Mouse (Mus musculus) heart, adult 2 months (tissue): Measurements from ENCODE around the gene Cgas. TPM values are rescaled to one million over a fixed set of nuclear protein-coding genes. Genes with fewer than 3 reads are reported as not detected.
"Not testable (repeated sequence)": the region's sequence is repeated elsewhere in the genome, so short reads cannot be mapped to it uniquely, and the experiment has no call there.

Source experiments
- DNase-seq, 2 experiments: peaks; one replicate each; pipeline ENCODE4 v3.0.0; 2021
- H3K27ac ChIP-seq: fragments of 200-600 bp; 2 replicates; pipeline ENCODE4 v1.8.1; 2022
- H3K27me3 ChIP-seq: fragments of 200-500 bp; 2 replicates; pipeline ENCODE4 v1.6.1; 2012; ENCODE audit warnings: mild to moderate bottlenecking, low read length, inconsistent platforms, mixed read lengths; ENCODE audit not compliant: control insufficient read depth, insufficient read depth
- H3K36me3 ChIP-seq: fragments of 200-500 bp; 2 replicates; pipeline ENCODE4 v1.6.1; 2012; ENCODE audit warnings: low read length, inconsistent platforms; ENCODE audit not compliant: control insufficient read depth, insufficient read depth
- H3K4me1 ChIP-seq: fragments of 200-500 bp; 2 replicates; pipeline ENCODE4 v1.6.1; 2011; ENCODE audit warnings: low read length; ENCODE audit not compliant: control insufficient read depth, insufficient read depth
- H3K4me3 ChIP-seq: fragments of 200-600 bp; 2 replicates; pipeline ENCODE4 v1.8.1; 2022
- H3K79me2 ChIP-seq: fragments of 200-500 bp; replicated peaks from 2 replicates; pipeline ENCODE4 v1.6.1; 2012; ENCODE audit warnings: mild to moderate bottlenecking, inconsistent platforms, low read length, moderate library complexity, mixed read lengths; ENCODE audit not compliant: control insufficient read depth, insufficient read depth
- H3K9ac ChIP-seq: fragments of 200-500 bp; 2 replicates; pipeline ENCODE4 v1.6.1; 2012; ENCODE audit warnings: low read depth, mild to moderate bottlenecking, control low read depth, inconsistent platforms, low read length, mixed read lengths
- CTCF ChIP-seq: fragments of 200-600 bp; IDR thresholded peaks from 2 replicates; pipeline ENCODE4 v1.8.1; 2022; ENCODE audit warnings: antibody characterized with exemption, mild to moderate bottlenecking, moderate library complexity
- EP300 ChIP-seq: fragments of 200-500 bp; IDR thresholded peaks from 2 replicates; pipeline ENCODE4 v1.6.1; 2011; ENCODE audit warnings: low read depth, low read length, control low read depth; ENCODE audit not compliant: insufficient read depth
- POLR2A ChIP-seq: fragments of 200-500 bp; IDR thresholded peaks from 2 replicates; pipeline ENCODE4 v1.6.1; 2011; ENCODE audit warnings: mild to moderate bottlenecking, low read depth, low read length, control low read depth; ENCODE audit not compliant: insufficient read depth
- WGBS: fragments of 180-500 bp; shearing (Covaris S2); methylation state at CpG from one replicate; pipeline ENCODE4 v1.1.7; 2018; 5-methylcytosine and 5-hydroxymethylcytosine counted together
- intact Hi-C: fragments of 180-260 bp; cut with DNase I; formaldehyde crosslinking; loops from one replicate; pipeline ENCODE4 v1.15.1; 2025
- long read RNA-seq: library from polyadenylated mRNA; stranded (forward); transcript quantifications from one replicate; pipeline ENCODE4 v2.0.0, GENCODE M21; 2021
- polyA plus RNA-seq: library from polyadenylated mRNA; depleted of rRNA; stranded (reverse); fragments of >200 nt; gene quantifications from 2 replicates; pipeline ENCODE4 v1.2.3, GENCODE M21; 2012; rRNA removed
- total RNA-seq, 2 experiments: library from RNA; stranded (reverse); gene quantifications; 2 replicates each; pipeline ENCODE4 v1.2.3; 2021

Gene Cgas
- total RNA-seq (under 1 TPM; 0.43 to 0.55 TPM), polyA plus RNA-seq (0.20 and 0.32 TPM in 2 replicates)
- long read RNA-seq = 0 reads

- Histone ChIP-seq H3K27ac (peak within 1 kb of the TSS; percentile 44), H3K4me1 (no peaks in the 10 kb centered on the region; the same call in 1 of the 2 replicates), H3K27me3 (no peaks in the 10 kb centered on the region), H3K4me3 (peak within 1 kb of the TSS; percentile 62), H3K36me3 (no peaks in the 10 kb centered on the region), H3K9ac (peak within 1 kb of the TSS; percentile 70), H3K79me2 (no peaks in the 10 kb centered on the region)
- intact Hi-C loops = no loop called here
- under 1% methylated on average over 81 of the region's 81 CpGs for WGBS
- DNase-seq = peak; percentile 83 to 88
- TF ChIP-seq POLR2A = peak; percentile 72
- TF ChIP-seq CTCF = no peak
These were observed at the start of gene Cgas for GRCm38 (mm10) chr9:78442579-78443392. TSS of gene Cgas (minus strand) at chr9:78443237.

- WGBS = 82% methylated on average over 3 of the region's 3 CpGs
- intact Hi-C loops = no loop called here
These were observed 49.2 kb upstream of the Cgas start for GRCm38 (mm10) chr9:78492254-78492653.

GRCm38 (mm10) chr9:78491169-78491568 lies 48.1 kb upstream of the Cgas start:
- WGBS = 73% methylated on average over 3 of the region's 3 CpGs
- Histone ChIP-seq H3K79me2 (no peaks in the 10 kb centered on the region), H3K4me1 (no peaks in the 10 kb centered on the region), H3K4me3 (no peak overlapping the region), H3K27ac (no peak overlapping the region), H3K9ac (no peak overlapping the region), H3K36me3 (no peaks in the 10 kb centered on the region), H3K27me3 (peaks cover 2% of the 10 kb centered on the region; the same call in 1 of the 2 replicates)
- intact Hi-C loops = no loop called here
- TF ChIP-seq POLR2A (no peak), EP300 (no peak), CTCF (no peak)
- DNase-seq = no peak

More at GRCm38 (mm10) chr9:78492254-78492653, 49.2 kb upstream of the Cgas start:
- Histone ChIP-seq H3K79me2 (no peaks in the 10 kb centered on the region), H3K9ac (no peak overlapping the region), H3K27ac (no peak overlapping the region), H3K36me3 (no peaks in the 10 kb centered on the region), H3K27me3 (peaks cover 2% of the 10 kb centered on the region; the same call in 1 of the 2 replicates), H3K4me3 (no peak overlapping the region), H3K4me1 (no peaks in the 10 kb centered on the region)
- TF ChIP-seq POLR2A (no peak), EP300 (no peak), CTCF (no peak)
- DNase-seq = no peak

- intact Hi-C loops = no loop called here
- Histone ChIP-seq H3K27ac (peak within 1 kb of the TSS; percentile 72), H3K27me3 (peaks cover 2% of the 10 kb centered on the region; the same call in 1 of the 2 replicates), H3K36me3 (no peaks in the 10 kb centered on the region), H3K4me3 (peak within 1 kb of the TSS; percentile 59), H3K9ac (peak within 1 kb of the TSS; percentile 78), H3K4me1 (no peaks in the 10 kb centered on the region), H3K79me2 (no peaks in the 10 kb centered on the region)
- DNase-seq = peak; percentile 73 to 78
- TF ChIP-seq EP300 (no peak), CTCF (no peak), POLR2A (peak; percentile 66)
- 1% methylated on average over 16 of the region's 20 CpGs for WGBS
These were observed 45.9 kb upstream of the Cgas start, which contains the start of gene Eef1a1 for GRCm38 (mm10) chr9:78488890-78489420. TSS of gene Eef1a1 (minus strand) at chr9:78489151.

GRCm38 (mm10) chr9:78488021-78488420 lies 45.0 kb upstream of the Cgas start:
- H3K4me1 ChIP-seq, DNase-seq, H3K9ac ChIP-seq, H3K27ac ChIP-seq, intact Hi-C loops, H3K4me3 ChIP-seq, H3K36me3 ChIP-seq, H3K27me3 ChIP-seq, H3K79me2 ChIP-seq: not testable (repeated sequence)
- WGBS = 96% methylated on average over 5 of the region's 5 CpGs

- Histone ChIP-seq H3K79me2 (no peaks in the 10 kb centered on the region), H3K4me1 (peaks cover 2% of the 10 kb centered on the region), H3K27me3 (no peaks in the 10 kb centered on the region; the same call in 1 of the 2 replicates), H3K9ac (no peak overlapping the region), H3K4me3 (no peak overlapping the region), H3K36me3 (peaks cover 2% of the 10 kb centered on the region), H3K27ac (no peak overlapping the region)
- WGBS = 87% methylated on average over 3 of the region's 3 CpGs
- no peak for DNase-seq
- TF ChIP-seq POLR2A (no peak), CTCF (no peak), EP300 (no peak)
- intact Hi-C loops = loop anchor here (5.0 kb wide), 1 partner anchor 37 kb away; the partner anchor contains the start of genes Gm17324 and Mto1
These were observed 41.6 kb upstream of the Cgas start for GRCm38 (mm10) chr9:78484660-78485059.
